Mouse (Mus musculus): ENCODE data around the gene Pbp2. TPM values are rescaled to one million over a fixed set of nuclear protein-coding genes. Genes with fewer than 3 reads are reported as not detected.

Pbp2 gene
- total RNA-seq, 2 experiments from 2014 or later, result not detected

- no peak for DNase-seq (ENCODE audit: low spot score in 2 of 2)
Measured at GRCm38 (mm10) chr6:135260435-135260834, 49.8 kb downstream of the Pbp2 start.

Other genes with a start within 250 kb of the Pbp2 start
- under 1 TPM; 0.26 to 0.79 TPM for gene Gprc5a, start 244.8 kb downstream of the Pbp2 start, total RNA-seq (2021)
- gene Gprc5d, start 192.1 kb downstream of the Pbp2 start, total RNA-seq (2021), result not detected
- gene Fam234b, start 112.4 kb downstream of the Pbp2 start, total RNA-seq (2021), result 100 to 1,000 TPM; 183 to 192 TPM
- gene Hebp1, start 112.4 kb downstream of the Pbp2 start, total RNA-seq (2021), result 10 to 100 TPM; 52.6 to 57.5 TPM
- gene Gsg1, start 56.1 kb downstream of the Pbp2 start, total RNA-seq (2021), result not detected
- gene Emp1, start 52.1 kb upstream of the Pbp2 start, total RNA-seq (2021), result 1 to 10 TPM; 3.4 to 6.6 TPM